24 mouse cellular contexts compared by ENCODE assay signal in the genomic region with DNA sequence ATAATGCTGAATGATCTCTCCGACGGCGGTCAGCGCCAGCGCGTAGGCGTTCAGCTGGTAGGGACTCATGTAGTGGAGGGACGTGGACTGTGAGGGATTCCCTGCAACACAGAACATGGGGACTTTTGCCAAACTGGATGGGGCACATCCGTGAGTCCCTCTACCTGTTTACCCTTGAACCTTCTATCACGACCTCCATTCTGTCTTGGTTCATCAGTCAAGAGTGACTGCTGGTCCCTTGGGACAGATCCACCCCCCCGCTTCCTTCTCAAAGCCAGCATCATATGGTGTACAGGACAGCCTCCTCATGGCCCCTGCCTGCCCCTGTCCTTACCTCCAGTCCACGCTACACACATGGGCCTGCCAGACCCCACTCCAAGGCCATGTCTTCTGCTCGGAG. TPM values are rescaled to one million over a fixed set of nuclear protein-coding genes. Genes with fewer than 3 reads are reported as not detected.
DNase-seq lines count a peak whose midpoint lies in the region; ATAC-seq and TF ChIP-seq lines count a peak whose summit lies in the region.
"Had no signal": no experiment of that assay in that cellular context is flagged by ENCODE, and none has a peak within 500 bp of the region (broad histone marks: within the 10 kb centered on the region; RNA-seq: fewer than 3 reads in every experiment).

No protein-coding gene starts in this region.

- no peak overlapping the region for H3K4me2 ChIP-seq in kidney, embryonic 14.5 days (replicated peaks; ENCODE audit: low read depth, low read length)
- H3K4me2 ChIP-seq: embryonic facial prominence, embryonic 13.5 days; embryonic facial prominence, embryonic 15.5 days; forebrain, embryonic 12.5 days had no signal

- no peaks in the 10 kb centered on the region for H3K27me3 ChIP-seq in testis, adult 2 months (ENCODE audit: control insufficient read depth, insufficient read depth, low read length)
- H3K27me3 ChIP-seq in splenic B cell, adult 2 months (ENCODE audit: control insufficient read depth, insufficient read depth, low read length, poor library complexity, severe bottlenecking) = no peaks in the 10 kb centered on the region
- H3K27me3 ChIP-seq in kidney, embryonic 14.5 days (ENCODE audit: control insufficient read depth, insufficient read depth, low read length) = no peaks in the 10 kb centered on the region
- H3K27me3 ChIP-seq: embryonic facial prominence, embryonic 15.5 days; forebrain, embryonic 12.5 days had no signal

- 0 out of 2 replicates have a peak, but pooled peaks have one; percentile 15 for TF ChIP-seq POLR2A in testis, adult 2 months (IDR thresholded peaks at IDR 0.05; ENCODE audit: control insufficient read depth, low read depth, low read length)

- TF ChIP-seq CTCF in testis, adult 2 months (IDR thresholded peaks at IDR 0.05; ENCODE audit: control insufficient read depth, insufficient read depth, insufficient replicate concordance, low read depth, low read length) = no peak

- ATAC-seq in monocyte, adult 5-6 weeks (replicated peaks; ENCODE audit: insufficient number of reproducible peaks, low FRiP score, low TSS enrichment, poor library complexity, severe bottlenecking) = 0 out of 2 replicates have a peak, but pooled peaks have one; percentile 6
- no peak for ATAC-seq in kidney, embryonic 14.5 days (ENCODE audit: low FRiP score, low TSS enrichment)
- ATAC-seq: forebrain, embryonic 14.5 days; forebrain, embryonic 16.5 days had no signal

- DNase-seq in testis, postnatal 14 days (ENCODE audit: low spot score) = no peak
- peak; percentile 54 to 59 for DNase-seq in B cell, adult 2 months
- peak; percentile 78 for DNase-seq in splenic B cell, adult 2 months (ENCODE audit: low read depth, low spot score)
- no peak for DNase-seq in lung, adult 18-20 months
- no peak for DNase-seq in cerebellum, adult 18-20 months
- DNase-seq: adrenal gland, adult 2 months; adrenal gland, postnatal 10 days; adrenal gland, postnatal 25 days; cerebellum, adult 11-12 months; cerebellum, adult 8-10 months; cerebellum, adult 9-11 months; cerebellum, postnatal 14 days; cerebellum, postnatal 36 days; embryo, embryonic 11 days had no signal

- peaks cover 7% of the 10 kb centered on the region; the same call in 1 of the 2 replicates for H3K9me3 ChIP-seq in kidney, embryonic 14.5 days (ENCODE audit: control insufficient read depth, low read length)
- H3K9me3 ChIP-seq: embryonic facial prominence, embryonic 15.5 days; forebrain, embryonic 12.5 days had no signal

- H3K36me3 ChIP-seq in testis, adult 2 months (ENCODE audit: control insufficient read depth, insufficient read depth, low read length) = no peaks in the 10 kb centered on the region
- no peaks in the 10 kb centered on the region; the same call in 1 of the 2 replicates for H3K36me3 ChIP-seq in splenic B cell, adult 2 months (ENCODE audit: control insufficient read depth, insufficient read depth, low read length, poor library complexity, severe bottlenecking)
- H3K36me3 ChIP-seq in kidney, embryonic 14.5 days (ENCODE audit: control insufficient read depth, insufficient read depth, low read length) = no peaks in the 10 kb centered on the region
- H3K36me3 ChIP-seq: embryonic facial prominence, embryonic 15.5 days; forebrain, embryonic 10.5 days; forebrain, embryonic 12.5 days had no signal

- H3K27ac ChIP-seq in testis, adult 2 months (ENCODE audit: control insufficient read depth, insufficient read depth, low read depth, low read length) = no peak overlapping the region
- no peak overlapping the region for H3K27ac ChIP-seq in kidney, embryonic 14.5 days (ENCODE audit: low read depth, low read length)
- H3K27ac ChIP-seq: embryonic facial prominence, embryonic 13.5 days; embryonic facial prominence, embryonic 15.5 days; forebrain, embryonic 10.5 days; forebrain, embryonic 12.5 days had no signal

- no peak overlapping the region for H3K4me3 ChIP-seq in testis, adult 2 months (ENCODE audit: control insufficient read depth, low read depth, low read length)
- H3K4me3 ChIP-seq in kidney, embryonic 14.5 days (ENCODE audit: low read length) = no peak overlapping the region
- H3K4me3 ChIP-seq: embryonic facial prominence, embryonic 13.5 days; embryonic facial prominence, embryonic 15.5 days; erythroblast, embryonic 14.5 days; forebrain, embryonic 10.5 days; forebrain, embryonic 12.5 days had no signal

- WGBS in kidney, embryonic 14.5 days = 93% methylated on average over 13 of the region's 13 CpGs

- H3K4me1 ChIP-seq in testis, adult 2 months (ENCODE audit: control insufficient read depth, insufficient read depth, low read length) = peaks cover 15% of the 10 kb centered on the region
- H3K4me1 ChIP-seq in kidney, embryonic 14.5 days (ENCODE audit: control insufficient read depth, insufficient read depth, low read length) = peaks cover 16% of the 10 kb centered on the region

- H3K9ac ChIP-seq in kidney, embryonic 14.5 days (ENCODE audit: low read depth, low read length) = no peak overlapping the region
- H3K9ac ChIP-seq: embryonic facial prominence, embryonic 13.5 days; embryonic facial prominence, embryonic 15.5 days; forebrain, embryonic 12.5 days had no signal

RNA-seq across cellular contexts. Expression of a gene that starts 48.4 kb away (rescaled TPM):
- polyA plus RNA-seq in testis, adult 2 months (2012; rRNA removed) = 2.4 TPM in 1 of 2 replicates, not detected in the other
- 19.9 to 98.4 TPM (median 83.3 TPM) in 3 replicates for total RNA-seq in monocyte, adult 5-6 weeks (2017)
- 0.39 TPM in 1 of 2 replicates, not detected in the other for polyA plus RNA-seq in kidney, embryonic 14.5 days (2014; fragmentation: Nextera tagmentation; extraction: Ambion mirVana)
- polyA plus RNA-seq: forebrain, embryonic 14.5 days; forebrain, embryonic 16.5 days had no signal

Comparison
In these comparisons a context has a peak if more than half of its experiments do, and no peak if none do; other contexts are left out.
1. DNase-seq: peak in B cell, adult 2 months (2 of 2) and splenic B cell, adult 2 months (single experiment); none in testis, postnatal 14 days (single experiment), lung, adult 18-20 months (0 of 2) and cerebellum, adult 18-20 months (0 of 2).